Mouse (Mus musculus): ENCODE results near the gene Ccdc120. TPM values are rescaled to one million over a fixed set of nuclear protein-coding genes. Genes with fewer than 3 reads are reported as not detected.
"Not testable (repeated sequence)": the region's sequence is repeated elsewhere in the genome, so short reads cannot be mapped to it uniquely, and the experiment has no call there.

Ccdc120 gene
- polyA plus RNA-seq, 1 experiment from 2014 or later = 22.9 TPM

- not testable (repeated sequence) for H3K4me1 ChIP-seq (replicated peaks); H3K4me3 ChIP-seq; H3K27me3 ChIP-seq (ENCODE audit: insufficient read depth, poor library complexity, severe bottlenecking); H3K9me3 ChIP-seq; H3K36me3 ChIP-seq; H3K27ac ChIP-seq; DNase-seq (ENCODE audit: low spot score)
- WGBS = 23% methylated on average over 1 of the region's 1 CpGs
These were observed 34.6 kb downstream of the Ccdc120 start for GRCm38 (mm10) chrX:7716058-7716457.

GRCm38 (mm10) chrX:7714135-7714899, 36.4 kb downstream of the Ccdc120 start, which contains the start of gene Wdr45:
Gene Wdr45, plus strand, starts transcription at chrX:7714333.
- Histone ChIP-seq H3K4me3 (peak within 1 kb of the TSS; percentile 50), H3K27ac (peak within 1 kb of the TSS; percentile 86)
- peak; percentile 90 for DNase-seq (ENCODE audit: low spot score)
- 15% methylated on average over 57 of the region's 60 CpGs for WGBS
- H3K27me3 ChIP-seq (ENCODE audit: insufficient read depth, poor library complexity, severe bottlenecking); H3K9me3 ChIP-seq; H3K4me1 ChIP-seq (replicated peaks); H3K36me3 ChIP-seq: not testable (repeated sequence)

GRCm38 (mm10) chrX:7713764-7714134, 37.0 kb downstream of the Ccdc120 start:
- 24% methylated on average over 6 of the region's 12 CpGs for WGBS
- not testable (repeated sequence) for H3K4me1 ChIP-seq (replicated peaks); H3K36me3 ChIP-seq; H3K27me3 ChIP-seq (ENCODE audit: insufficient read depth, poor library complexity, severe bottlenecking); H3K9me3 ChIP-seq; DNase-seq (ENCODE audit: low spot score)
- peak overlapping the region; percentile 69 for H3K27ac ChIP-seq
- peak overlapping the region; percentile 50 for H3K4me3 ChIP-seq

- Histone ChIP-seq H3K9me3 (no peaks in the 10 kb centered on the region), H3K27me3 (ENCODE audit: insufficient read depth, poor library complexity, severe bottlenecking) (no peaks in the 10 kb centered on the region), H3K36me3 (peaks cover 34% of the 10 kb centered on the region), H3K4me3 (peak within 1 kb of the TSS; percentile 64), H3K4me1 (replicated peaks) (no peaks in the 10 kb centered on the region; the same call in 1 of the 2 replicates), H3K27ac (peak within 1 kb of the TSS; percentile 81)
- WGBS = 11% methylated on average over 33 of the region's 33 CpGs
- peak; percentile 82 for DNase-seq (ENCODE audit: low spot score)
These were observed 53.7 kb downstream of the Ccdc120 start, which contains the start of gene Gpkow for GRCm38 (mm10) chrX:7696954-7697381. Gene Gpkow, plus strand, starts transcription at chrX:7697131.

- WGBS = 50% methylated on average over 6 of the region's 6 CpGs
- Histone ChIP-seq H3K4me3 (peak overlapping the region; percentile 64), H3K27ac (no peak overlapping the region), H3K27me3 (ENCODE audit: insufficient read depth, poor library complexity, severe bottlenecking) (no peaks in the 10 kb centered on the region), H3K9me3 (no peaks in the 10 kb centered on the region), H3K4me1 (replicated peaks) (no peaks in the 10 kb centered on the region; the same call in 1 of the 2 replicates), H3K36me3 (peaks cover 29% of the 10 kb centered on the region)
- no peak for DNase-seq (ENCODE audit: low spot score)
These were observed 54.2 kb downstream of the Ccdc120 start for GRCm38 (mm10) chrX:7696520-7696919.

GRCm38 (mm10) chrX:7692862-7693261, 57.8 kb downstream of the Ccdc120 start:
- no peak overlapping the region for H3K27ac ChIP-seq
- no peaks in the 10 kb centered on the region for H3K36me3 ChIP-seq
- WGBS = 36% methylated on average over 4 of the region's 4 CpGs
- H3K4me3 ChIP-seq = no peak overlapping the region
- no peaks in the 10 kb centered on the region for H3K9me3 ChIP-seq
- H3K4me1 ChIP-seq (replicated peaks) = no peaks in the 10 kb centered on the region
- DNase-seq (ENCODE audit: low spot score) = peak; percentile 7
- H3K27me3 ChIP-seq (ENCODE audit: insufficient read depth, poor library complexity, severe bottlenecking) = no peaks in the 10 kb centered on the region

- Histone ChIP-seq H3K27me3 (ENCODE audit: insufficient read depth, poor library complexity, severe bottlenecking) (no peaks in the 10 kb centered on the region), H3K4me3 (no peak overlapping the region), H3K27ac (no peak overlapping the region), H3K9me3 (no peaks in the 10 kb centered on the region), H3K36me3 (no peaks in the 10 kb centered on the region), H3K4me1 (replicated peaks) (no peaks in the 10 kb centered on the region)
- DNase-seq (ENCODE audit: low spot score) = no peak
- WGBS = 68% methylated on average over 3 of the region's 3 CpGs
These were observed 60.2 kb downstream of the Ccdc120 start for GRCm38 (mm10) chrX:7690486-7690885.

GRCm38 (mm10) chrX:7688321-7688720, 62.4 kb downstream of the Ccdc120 start:
- Histone ChIP-seq H3K9me3 (no peaks in the 10 kb centered on the region), H3K4me1 (replicated peaks) (no peaks in the 10 kb centered on the region), H3K36me3 (no peaks in the 10 kb centered on the region), H3K27me3 (ENCODE audit: insufficient read depth, poor library complexity, severe bottlenecking) (no peaks in the 10 kb centered on the region), H3K27ac (no peak overlapping the region), H3K4me3 (no peak overlapping the region)
- DNase-seq (ENCODE audit: low spot score) = no peak
- 93% methylated on average over 2 of the region's 2 CpGs for WGBS

Other genes with a start within 250 kb of the Ccdc120 start
- 0.07 and 0.08 TPM in 2 replicates for gene Foxp3, start 177.3 kb downstream of the Ccdc120 start, polyA plus RNA-seq (2016; fragmentation: Nextera tagmentation; extraction: Ambion mirVana)
- gene Ppp1r3f, start 176.6 kb downstream of the Ccdc120 start, polyA plus RNA-seq (2016; fragmentation: Nextera tagmentation; extraction: Ambion mirVana) = 2.5 and 2.8 TPM in 2 replicates
- 33.5 and 34.4 TPM in 2 replicates for gene Ccdc22, start 145.4 kb downstream of the Ccdc120 start, polyA plus RNA-seq (2016; fragmentation: Nextera tagmentation; extraction: Ambion mirVana)
- gene Cacna1f, start 143.8 kb downstream of the Ccdc120 start, polyA plus RNA-seq (2016; fragmentation: Nextera tagmentation; extraction: Ambion mirVana) = not detected in 2 replicates
- 18.5 and 26.5 TPM in 2 replicates for gene Syp, start 112.4 kb downstream of the Ccdc120 start, polyA plus RNA-seq (2016; fragmentation: Nextera tagmentation; extraction: Ambion mirVana)
- gene Prickle3, start 93.6 kb downstream of the Ccdc120 start, polyA plus RNA-seq (2016; fragmentation: Nextera tagmentation; extraction: Ambion mirVana) = 4.4 and 4.5 TPM in 2 replicates
- gene Plp2, start 79.5 kb downstream of the Ccdc120 start, polyA plus RNA-seq (2016; fragmentation: Nextera tagmentation; extraction: Ambion mirVana) = 40.9 and 52.0 TPM in 2 replicates
- not detected in 2 replicates for gene Magix, start 69.7 kb downstream of the Ccdc120 start, polyA plus RNA-seq (2016; fragmentation: Nextera tagmentation; extraction: Ambion mirVana)
- 36.0 and 42.8 TPM in 2 replicates for gene Gpkow, start 53.8 kb downstream of the Ccdc120 start, polyA plus RNA-seq (2016; fragmentation: Nextera tagmentation; extraction: Ambion mirVana)
- gene Wdr45, start 36.6 kb downstream of the Ccdc120 start, polyA plus RNA-seq (2016; fragmentation: Nextera tagmentation; extraction: Ambion mirVana) = 19.5 and 23.7 TPM in 2 replicates
- not detected in 2 replicates for gene Gm45208, start 28.7 kb downstream of the Ccdc120 start, polyA plus RNA-seq (2016; fragmentation: Nextera tagmentation; extraction: Ambion mirVana)
- gene Praf2, start 22.5 kb downstream of the Ccdc120 start, polyA plus RNA-seq (2016; fragmentation: Nextera tagmentation; extraction: Ambion mirVana) = 78.2 and 101 TPM in 2 replicates
- gene Tfe3, start 11.7 kb upstream of the Ccdc120 start, polyA plus RNA-seq (2016; fragmentation: Nextera tagmentation; extraction: Ambion mirVana) = 31.7 and 36.5 TPM in 2 replicates
- gene Gripap1, start 38.9 kb upstream of the Ccdc120 start, polyA plus RNA-seq (2016; fragmentation: Nextera tagmentation; extraction: Ambion mirVana) = 45.3 and 47.8 TPM in 2 replicates
- gene Kcnd1, start 71.4 kb upstream of the Ccdc120 start, polyA plus RNA-seq (2016; fragmentation: Nextera tagmentation; extraction: Ambion mirVana) = 1.4 and 2.2 TPM in 2 replicates
- 43.8 and 55.9 TPM in 2 replicates for gene Otud5, start 90.5 kb upstream of the Ccdc120 start, polyA plus RNA-seq (2016; fragmentation: Nextera tagmentation; extraction: Ambion mirVana)
- 8.8 and 10.2 TPM in 2 replicates for gene Pim2, start 127.4 kb upstream of the Ccdc120 start, polyA plus RNA-seq (2016; fragmentation: Nextera tagmentation; extraction: Ambion mirVana)
- 26.6 and 32.5 TPM in 2 replicates for gene Slc35a2, start 133.1 kb upstream of the Ccdc120 start, polyA plus RNA-seq (2016; fragmentation: Nextera tagmentation; extraction: Ambion mirVana)
- gene Pqbp1, start 148.4 kb upstream of the Ccdc120 start, polyA plus RNA-seq (2016; fragmentation: Nextera tagmentation; extraction: Ambion mirVana) = 131 and 160 TPM in 2 replicates
- 206 and 214 TPM in 2 replicates for gene Timm17b, start 148.5 kb upstream of the Ccdc120 start, polyA plus RNA-seq (2016; fragmentation: Nextera tagmentation; extraction: Ambion mirVana)
- not detected in 2 replicates for gene Gm10491, start 156.9 kb upstream of the Ccdc120 start, polyA plus RNA-seq (2016; fragmentation: Nextera tagmentation; extraction: Ambion mirVana)
- not detected in 2 replicates for gene Gm10490, start 158.6 kb upstream of the Ccdc120 start, polyA plus RNA-seq (2016; fragmentation: Nextera tagmentation; extraction: Ambion mirVana)
- gene Pcsk1n, start 168.9 kb upstream of the Ccdc120 start, polyA plus RNA-seq (2016; fragmentation: Nextera tagmentation; extraction: Ambion mirVana) = 7.8 and 39.8 TPM in 2 replicates
- gene Eras, start 177.7 kb upstream of the Ccdc120 start, polyA plus RNA-seq (2016; fragmentation: Nextera tagmentation; extraction: Ambion mirVana) = not detected in 2 replicates
- gene Hdac6, start 197.0 kb upstream of the Ccdc120 start, polyA plus RNA-seq (2016; fragmentation: Nextera tagmentation; extraction: Ambion mirVana) = 58.5 and 61.5 TPM in 2 replicates
- gene Gata1, start 227.2 kb upstream of the Ccdc120 start, polyA plus RNA-seq (2016; fragmentation: Nextera tagmentation; extraction: Ambion mirVana) = 5.3 and 7.4 TPM in 2 replicates

Measured in hindbrain, embryonic 10.5 days (tissue).